ENCODE assay signal across 9 mouse cellular contexts in the genomic region with DNA sequence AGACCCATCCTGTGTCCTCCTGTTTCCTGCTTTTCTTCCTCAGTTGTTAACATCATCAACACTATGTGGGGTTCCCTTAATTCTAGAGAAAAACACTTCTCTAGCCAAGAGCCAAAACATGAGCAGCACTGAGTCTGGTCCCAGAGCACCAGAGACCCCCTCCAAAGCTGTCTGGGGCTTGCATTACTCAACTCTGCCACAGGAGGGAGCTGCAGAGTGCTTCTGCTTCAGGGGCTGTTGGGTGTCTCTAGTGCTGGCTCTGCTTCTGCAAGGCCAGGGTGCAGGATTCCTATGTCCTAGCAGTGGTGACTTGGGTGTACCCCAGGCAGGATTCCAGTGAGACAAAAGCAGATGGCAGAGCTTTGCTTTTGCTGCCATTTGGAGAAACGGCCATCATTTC.
A peak's percentile ranks its signal among the peaks of the same experiment; 100 is the strongest.
DNase-seq lines count a peak whose midpoint lies in the region; ATAC-seq and TF ChIP-seq lines count a peak whose summit lies in the region.
"Had no signal": no experiment of that assay in that cellular context is flagged by ENCODE, and none has a peak within 500 bp of the region (broad histone marks: within the 10 kb centered on the region; RNA-seq: fewer than 3 reads in every experiment).

No protein-coding gene starts in this region.

- no peak for ATAC-seq in heart, embryonic 12.5 days (ENCODE audit: insufficient number of reproducible peaks, low FRiP score)
- peak; percentile 53; the same call in 1 of the 2 replicates for ATAC-seq in megakaryocyte-erythroid progenitor cell, adult 5-6 weeks (replicated peaks; ENCODE audit: low FRiP score, low TSS enrichment, poor library complexity, severe bottlenecking)
- no peak for ATAC-seq in midbrain, embryonic 15.5 days (replicated peaks)

- H3K9ac ChIP-seq in heart, embryonic 12.5 days: no peak overlapping the region
- no peak overlapping the region for H3K9ac ChIP-seq in midbrain, embryonic 15.5 days
- H3K9ac ChIP-seq: hindbrain, embryonic 15.5 days had no signal

- H3K27ac ChIP-seq in heart, embryonic 12.5 days (ENCODE audit: poor library complexity, severe bottlenecking): no peak overlapping the region
- H3K27ac ChIP-seq in thymus, adult 2 months (ENCODE audit: control insufficient read depth, insufficient read depth, low read length): no peak overlapping the region
- H3K27ac ChIP-seq in midbrain, embryonic 15.5 days: no peak overlapping the region
- H3K27ac ChIP-seq: hindbrain, embryonic 15.5 days had no signal

- peaks cover 4% of the 10 kb centered on the region; the same call in 1 of the 2 replicates for H3K27me3 ChIP-seq in heart, embryonic 12.5 days (replicated peaks)
- H3K27me3 ChIP-seq in thymus, adult 2 months (ENCODE audit: control insufficient read depth, insufficient read depth, low read length): no peaks in the 10 kb centered on the region
- no peaks in the 10 kb centered on the region for H3K27me3 ChIP-seq in midbrain, embryonic 15.5 days (replicated peaks)
- H3K27me3 ChIP-seq: hindbrain, embryonic 15.5 days had no signal

- H3K9me3 ChIP-seq in heart, embryonic 12.5 days (replicated peaks): no peaks in the 10 kb centered on the region
- H3K9me3 ChIP-seq in midbrain, embryonic 15.5 days: no peaks in the 10 kb centered on the region
- H3K9me3 ChIP-seq: hindbrain, embryonic 15.5 days had no signal

- 79% methylated on average over 1 of the region's 1 CpGs for WGBS in heart, embryonic 12.5 days
- WGBS in thymus, adult 2 months: 74% methylated on average over 1 of the region's 1 CpGs
- 84% methylated on average over 1 of the region's 1 CpGs for WGBS in midbrain, embryonic 15.5 days

- intact Hi-C loops in heart, postnatal 14 days (cut with DNase I): loop anchor here (2.0 kb wide), 1 partner anchor 191 kb away; no protein-coding TSS in a partner anchor

- no peak for TF ChIP-seq POLR2A in thymus, adult 2 months (IDR thresholded peaks at IDR 0.05; ENCODE audit: control insufficient read depth, extremely low read depth, insufficient read depth, low read length, poor library complexity)

- H3K4me2 ChIP-seq in heart, embryonic 12.5 days: no peak overlapping the region
- no peak overlapping the region for H3K4me2 ChIP-seq in midbrain, embryonic 15.5 days
- H3K4me2 ChIP-seq: hindbrain, embryonic 15.5 days had no signal

- peak; percentile 17 to 40 for DNase-seq in heart, postnatal 14 days
- no peak for DNase-seq in thymus, adult 2 months
- DNase-seq in thymus, adult 18-20 months: no peak
- DNase-seq in embryo, embryonic 9.5 days (ENCODE audit: extremely low spot score): peak; percentile 45
- DNase-seq in ovary, postnatal 10 days (ENCODE audit: low spot score): no peak

- peak; percentile 58; the same call in 1 of the 2 replicates for TF ChIP-seq CTCF in thymus, adult 2 months (IDR thresholded peaks at IDR 0.05; ENCODE audit: borderline replicate concordance, control insufficient read depth, extremely low read depth, insufficient read depth, low read length, poor library complexity)

- H3K36me3 ChIP-seq in heart, embryonic 12.5 days: no peaks in the 10 kb centered on the region
- H3K36me3 ChIP-seq in thymus, adult 2 months (ENCODE audit: control insufficient read depth, insufficient read depth, low read length): no peaks in the 10 kb centered on the region
- no peaks in the 10 kb centered on the region for H3K36me3 ChIP-seq in midbrain, embryonic 15.5 days (replicated peaks)
- H3K36me3 ChIP-seq: hindbrain, embryonic 15.5 days had no signal

- no peak overlapping the region for H3K4me3 ChIP-seq in heart, embryonic 12.5 days
- no peak overlapping the region for H3K4me3 ChIP-seq in thymus, adult 2 months (ENCODE audit: control insufficient read depth, insufficient read depth, low read length)
- H3K4me3 ChIP-seq in midbrain, embryonic 15.5 days: no peak overlapping the region
- H3K4me3 ChIP-seq: hindbrain, embryonic 15.5 days had no signal

- no peaks in the 10 kb centered on the region for H3K4me1 ChIP-seq in heart, embryonic 12.5 days (replicated peaks)
- H3K4me1 ChIP-seq in thymus, adult 2 months (replicated peaks; ENCODE audit: control insufficient read depth, insufficient read depth, low read length): no peaks in the 10 kb centered on the region
- peaks cover 9% of the 10 kb centered on the region for H3K4me1 ChIP-seq in midbrain, embryonic 15.5 days

Comparison
In these comparisons a context has a peak if more than half of its experiments do, and no peak if none do; other contexts are left out.
1. DNase-seq: peak in heart, postnatal 14 days (2 of 2) and embryo, embryonic 9.5 days (single experiment); none in thymus, adult 2 months (single experiment), thymus, adult 18-20 months (0 of 2) and ovary, postnatal 10 days (single experiment).